Mouse (Mus musculus) intestine, postnatal 0 days (tissue): ENCODE data around the gene Abl1. TPM values are rescaled to one million over a fixed set of nuclear protein-coding genes. Genes with fewer than 3 reads are reported as not detected.

Source experiments
- ATAC-seq: fragments of 200-750 bp; cut with Nextera tagmentation; 2 replicates; pipeline ENCODE4 v1.8.0; 2017; ENCODE audit warnings: mild to moderate bottlenecking, moderate TSS enrichment, moderate library complexity
- H3K27ac ChIP-seq: fragments of 300-500 bp; sonication (generic); 2 replicates; pipeline ENCODE4 v1.5.1; 2014; ENCODE audit warnings: mild to moderate bottlenecking, low read depth, low read length, moderate library complexity
- H3K27me3 ChIP-seq: fragments of 300-500 bp; sonication (generic); replicated peaks from 2 replicates; pipeline ENCODE4 v1.6.1; 2014; ENCODE audit warnings: low read length, mixed read lengths; ENCODE audit not compliant: control insufficient read depth, insufficient read depth
- H3K36me3 ChIP-seq: fragments of 300-500 bp; sonication (generic); 2 replicates; pipeline ENCODE4 v1.6.1; 2014; ENCODE audit warnings: mild to moderate bottlenecking, moderate library complexity; ENCODE audit not compliant: control insufficient read depth, insufficient read depth
- H3K4me1 ChIP-seq: fragments of 300-500 bp; sonication (generic); replicated peaks from 2 replicates; pipeline ENCODE4 v1.6.1; 2014; ENCODE audit warnings: antibody characterized with exemption, low read length, mixed read lengths; ENCODE audit not compliant: control insufficient read depth, insufficient read depth
- H3K4me2 ChIP-seq: fragments of 300-500 bp; sonication (generic); replicated peaks from 2 replicates; pipeline ENCODE4 v1.6.1; 2014; ENCODE audit warnings: low read depth, mild to moderate bottlenecking, moderate library complexity
- H3K4me3 ChIP-seq: fragments of 300-500 bp; sonication (generic); 2 replicates; pipeline ENCODE4 v1.5.1; 2014; ENCODE audit warnings: low read depth, low read length
- H3K9ac ChIP-seq: fragments of 300-500 bp; sonication (generic); 2 replicates; pipeline ENCODE4 v1.6.1; 2014; ENCODE audit warnings: mild to moderate bottlenecking, low read depth, low read length
- H3K9me3 ChIP-seq: fragments of 300-500 bp; sonication (generic); 2 replicates; pipeline ENCODE4 v1.6.1; 2016; ENCODE audit warnings: mixed run types; ENCODE audit not compliant: control insufficient read depth
- CTCF ChIP-seq: sonication (generic); IDR thresholded peaks from 2 replicates; pipeline ENCODE4 v1.5.1; 2016; ENCODE audit warnings: low read depth, mild to moderate bottlenecking, control low read depth, antibody characterized with exemption, moderate library complexity
- WGBS: fragments of 180-500 bp; shearing (Covaris S2); extraction: QIAGEN DNeasy Blood & Tissue Kit; methylation state at CpG from one replicate; pipeline ENCODE4 v1.1.7; 2014; 5-methylcytosine and 5-hydroxymethylcytosine counted together
- polyA plus RNA-seq: library from polyadenylated mRNA; unstranded; fragments of >200 nt; fragmentation: Nextera tagmentation; extraction: Ambion mirVana; gene quantifications from 2 replicates; pipeline ENCODE4 v1.2.1, GENCODE M21; 2015

The Abl1 gene
- polyA plus RNA-seq, 1 experiment from 2014 or later = 13.4 TPM

- Histone ChIP-seq H3K9me3 (no peaks in the 10 kb centered on the region), H3K4me1 (no peaks in the 10 kb centered on the region), H3K4me2 (no peak overlapping the region), H3K4me3 (no peak overlapping the region), H3K27ac (no peak overlapping the region), H3K9ac (no peak overlapping the region), H3K27me3 (no peaks in the 10 kb centered on the region), H3K36me3 (peaks cover 28% of the 10 kb centered on the region)
- ATAC-seq = no peak
- TF ChIP-seq CTCF = no peak
- WGBS = 54% methylated on average over 9 of the region's 9 CpGs
Measured at GRCm38 (mm10) chr2:31806639-31807382, 118.6 kb downstream of the Abl1 start.

DNA sequence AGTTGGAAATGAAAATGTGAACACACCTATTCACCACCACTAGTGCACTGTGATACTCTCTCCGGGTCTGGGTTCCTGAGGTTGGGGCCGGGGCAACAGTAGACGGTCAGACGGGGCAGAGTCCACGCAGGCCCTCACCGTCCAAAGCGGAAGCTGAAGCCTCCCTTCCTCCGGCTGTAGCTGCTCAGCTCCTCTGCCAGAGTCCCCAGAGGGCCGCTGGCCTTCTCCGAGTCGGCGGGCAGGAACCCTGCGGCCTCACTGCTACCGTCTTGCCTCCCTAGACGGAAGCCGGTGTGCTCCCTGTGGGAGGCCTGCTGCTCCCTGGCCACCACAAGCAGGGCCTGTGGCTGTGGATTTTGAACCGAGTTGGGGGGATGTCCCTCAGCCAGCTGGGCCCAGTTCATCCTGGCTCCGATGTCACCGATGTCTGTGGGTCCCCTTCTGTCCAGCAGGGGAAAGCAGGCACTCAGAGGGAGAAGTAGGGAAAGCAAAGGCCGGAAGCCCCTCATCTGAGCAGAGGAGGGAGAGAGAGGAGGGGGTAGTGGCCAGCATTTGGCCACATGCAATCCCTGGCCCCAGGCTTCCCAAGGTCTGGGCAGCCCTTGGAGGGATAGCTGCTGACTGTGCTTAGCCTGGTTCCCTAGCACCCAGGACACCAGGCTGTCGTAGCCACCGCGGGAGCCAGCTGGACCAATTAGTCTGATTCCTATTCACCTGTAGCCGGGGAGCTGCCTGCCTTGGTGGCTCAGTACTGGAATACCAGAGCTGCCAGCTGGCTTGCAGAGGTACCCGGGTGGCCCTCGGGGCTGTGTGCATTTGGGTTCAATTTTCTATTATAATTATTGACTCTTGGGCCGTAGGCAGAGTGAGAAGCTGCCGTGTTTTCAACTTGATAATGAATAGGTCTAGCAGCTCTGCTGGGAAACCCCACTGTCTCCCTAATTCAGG lies 120.5 kb downstream of the Abl1 start:
- H3K27me3 ChIP-seq = no peaks in the 10 kb centered on the region
- no peak overlapping the region for H3K27ac ChIP-seq
- no peak overlapping the region for H3K4me3 ChIP-seq
- no peaks in the 10 kb centered on the region for H3K9me3 ChIP-seq
- no peaks in the 10 kb centered on the region for H3K4me1 ChIP-seq
- 45% methylated on average over 28 of the region's 28 CpGs for WGBS
- peaks cover 9% of the 10 kb centered on the region for H3K36me3 ChIP-seq
- H3K4me2 ChIP-seq = no peak overlapping the region
- no peak overlapping the region for H3K9ac ChIP-seq
- ATAC-seq = no peak
- TF ChIP-seq CTCF = peak; percentile 41

DNA sequence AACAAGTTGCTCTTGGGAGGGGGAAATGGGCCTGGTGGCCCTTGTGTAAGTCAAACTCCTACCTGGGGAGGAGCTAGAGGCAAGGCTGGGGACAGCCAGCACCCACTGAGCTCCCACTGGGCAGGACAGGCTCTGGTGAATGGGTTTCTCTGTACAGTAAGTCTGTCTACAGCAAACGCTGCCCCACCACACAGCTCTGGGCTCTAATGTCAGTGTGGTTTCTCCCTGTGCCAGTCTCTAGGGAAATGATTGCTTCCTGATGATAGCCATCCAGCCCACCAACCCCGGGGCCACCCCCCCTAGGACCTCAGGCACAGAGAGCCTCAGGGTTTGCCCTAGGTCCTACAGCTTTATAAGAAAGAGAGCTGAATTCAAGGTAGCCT lies 121.2 kb downstream of the Abl1 start:
- no peaks in the 10 kb centered on the region for H3K4me1 ChIP-seq
- no peaks in the 10 kb centered on the region for H3K9me3 ChIP-seq
- no peak overlapping the region for H3K9ac ChIP-seq
- no peak for TF ChIP-seq CTCF
- peaks cover 3% of the 10 kb centered on the region for H3K36me3 ChIP-seq
- no peak overlapping the region for H3K4me2 ChIP-seq
- H3K27ac ChIP-seq = no peak overlapping the region
- H3K4me3 ChIP-seq = no peak overlapping the region
- no peak for ATAC-seq
- 49% methylated on average over 2 of the region's 2 CpGs for WGBS
- no peaks in the 10 kb centered on the region for H3K27me3 ChIP-seq

DNA sequence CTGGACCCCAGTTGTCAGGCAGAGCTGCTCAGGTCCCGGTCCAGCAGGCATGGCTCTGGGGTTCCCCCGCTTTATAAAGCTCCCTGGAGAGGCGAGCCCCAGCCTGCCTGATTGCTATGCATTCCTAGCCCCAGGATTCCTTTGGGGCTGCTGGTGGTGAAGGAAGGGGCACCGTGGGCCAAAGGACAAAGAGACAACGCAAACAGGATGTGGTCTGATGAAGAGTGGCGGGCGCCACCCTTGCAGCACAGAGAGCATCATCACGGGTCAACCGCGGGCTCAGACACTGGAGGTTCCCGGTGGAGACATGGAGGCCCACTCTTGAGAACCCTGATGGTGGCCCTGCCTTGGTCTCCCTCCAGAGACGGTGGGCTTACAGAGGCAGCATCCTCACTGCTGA lies 122.3 kb downstream of the Abl1 start, which contains the start of gene Qrfp:
Gene Qrfp, minus strand, starts transcription at position 137 of the 400 bp plus-strand sequence.
- no peak for ATAC-seq
- TF ChIP-seq CTCF = no peak
- Histone ChIP-seq H3K4me3 (no peak within 1 kb of the TSS), H3K36me3 (no peaks in the 10 kb centered on the region), H3K9me3 (no peaks in the 10 kb centered on the region), H3K27me3 (no peaks in the 10 kb centered on the region), H3K9ac (no peak within 1 kb of the TSS), H3K27ac (no peak within 1 kb of the TSS), H3K4me1 (no peaks in the 10 kb centered on the region), H3K4me2 (no peak within 1 kb of the TSS)
- WGBS = 42% methylated on average over 12 of the region's 12 CpGs

GRCm38 (mm10) chr2:31811086-31811958 lies 123.1 kb downstream of the Abl1 start:
- no peak overlapping the region for H3K9ac ChIP-seq
- no peak for ATAC-seq
- 74% methylated on average over 14 of the region's 14 CpGs for WGBS
- no peaks in the 10 kb centered on the region for H3K4me1 ChIP-seq
- H3K4me2 ChIP-seq = no peak overlapping the region
- H3K9me3 ChIP-seq = no peaks in the 10 kb centered on the region
- no peak for TF ChIP-seq CTCF
- no peak overlapping the region for H3K4me3 ChIP-seq
- H3K27ac ChIP-seq = no peak overlapping the region
- H3K36me3 ChIP-seq = no peaks in the 10 kb centered on the region
- H3K27me3 ChIP-seq = no peaks in the 10 kb centered on the region
